ENCODE assay signal across 25 mouse cellular contexts in genomic region chr10:19855597-19856306, GRCm38 (mm10). TPM values are rescaled to one million over a fixed set of nuclear protein-coding genes. Genes with fewer than 3 reads are reported as not detected.
DNase-seq lines count a peak whose midpoint lies in the region; ATAC-seq and TF ChIP-seq lines count a peak whose summit lies in the region.
"Had no signal": no experiment of that assay in that cellular context is flagged by ENCODE, and none has a peak within 500 bp of the region (broad histone marks: within the 10 kb centered on the region; RNA-seq: fewer than 3 reads in every experiment).

No protein-coding gene starts in this region.

- peaks cover 90% of the 10 kb centered on the region for H3K4me1 ChIP-seq in megakaryocyte, embryonic 14.5 days
- H3K4me1 ChIP-seq in embryonic fibroblast, embryonic 13.5 days (ENCODE audit: control insufficient read depth, insufficient read depth, low read length): peaks cover 6% of the 10 kb centered on the region
- peaks cover 9% of the 10 kb centered on the region; the same call in 1 of the 2 replicates for H3K4me1 ChIP-seq in midbrain, embryonic 14.5 days (ENCODE audit: control insufficient read depth, insufficient read depth, low read length)

- TF ChIP-seq CTCF in embryonic fibroblast, embryonic 13.5 days (IDR thresholded peaks at IDR 0.05; ENCODE audit: borderline replicate concordance, insufficient read depth, low read length): no peak

- H3K4me2 ChIP-seq in midbrain, embryonic 14.5 days (ENCODE audit: low read length): no peak overlapping the region
- H3K4me2 ChIP-seq: embryonic facial prominence, embryonic 13.5 days; heart, embryonic 13.5 days; stomach, embryonic 15.5 days had no signal

- H3K27me3 ChIP-seq in megakaryocyte, embryonic 14.5 days (replicated peaks): no peaks in the 10 kb centered on the region
- peaks cover 21% of the 10 kb centered on the region for H3K27me3 ChIP-seq in midbrain, embryonic 14.5 days (ENCODE audit: control insufficient read depth, insufficient read depth, low read length)

- peak overlapping the region; percentile 28 for H3K4me3 ChIP-seq in megakaryocyte, embryonic 14.5 days (replicated peaks)
- no peak overlapping the region for H3K4me3 ChIP-seq in embryonic fibroblast, embryonic 13.5 days (ENCODE audit: insufficient read depth, low read length)
- H3K4me3 ChIP-seq in midbrain, embryonic 14.5 days (replicated peaks; ENCODE audit: low read depth, low read length): no peak overlapping the region
- H3K4me3 ChIP-seq: embryonic facial prominence, embryonic 13.5 days; heart, adult 2 months; heart, embryonic 13.5 days; stomach, embryonic 15.5 days had no signal

- no peaks in the 10 kb centered on the region for H3K9me3 ChIP-seq in megakaryocyte, embryonic 14.5 days
- no peaks in the 10 kb centered on the region for H3K9me3 ChIP-seq in midbrain, embryonic 14.5 days (ENCODE audit: control insufficient read depth, low read length)
- H3K9me3 ChIP-seq: embryonic facial prominence, embryonic 13.5 days; heart, embryonic 13.5 days; stomach, embryonic 15.5 days had no signal

- H3K36me3 ChIP-seq in megakaryocyte, embryonic 14.5 days (replicated peaks; ENCODE audit: low read length): peaks cover 17% of the 10 kb centered on the region
- H3K36me3 ChIP-seq in midbrain, embryonic 14.5 days (ENCODE audit: control insufficient read depth, insufficient read depth, low read length): no peaks in the 10 kb centered on the region
- H3K36me3 ChIP-seq: embryonic facial prominence, embryonic 13.5 days; stomach, embryonic 15.5 days had no signal

- peak overlapping the region; percentile 39; the same call in 1 of the 2 replicates for H3K27ac ChIP-seq in embryonic fibroblast, embryonic 13.5 days (ENCODE audit: insufficient read depth, low read length)
- no peak overlapping the region for H3K27ac ChIP-seq in midbrain, embryonic 14.5 days (replicated peaks; ENCODE audit: low read depth, low read length)
- H3K27ac ChIP-seq: embryonic facial prominence, embryonic 13.5 days; heart, adult 2 months; heart, embryonic 13.5 days; hindbrain, postnatal 0 days; stomach, embryonic 15.5 days had no signal

- H3K9ac ChIP-seq in midbrain, embryonic 14.5 days (replicated peaks; ENCODE audit: low read length): no peak overlapping the region
- H3K9ac ChIP-seq: embryonic facial prominence, embryonic 13.5 days; heart, embryonic 13.5 days; stomach, embryonic 15.5 days had no signal

- no peak for ATAC-seq in megakaryocyte, adult 5-6 weeks (ENCODE audit: poor library complexity, severe bottlenecking)
- peak; percentile 69 for ATAC-seq in megakaryocyte progenitor cell, adult 5-6 weeks (replicated peaks; ENCODE audit: poor library complexity)
- ATAC-seq in midbrain, embryonic 14.5 days (ENCODE audit: low FRiP score, low TSS enrichment): no peak
- ATAC-seq: forebrain, embryonic 14.5 days; hindbrain, postnatal 0 days; intestine, embryonic 16.5 days; midbrain, embryonic 16.5 days had no signal

- DNase-seq in embryo, embryonic 10 days (ENCODE audit: low spot score): no peak
- no peak for DNase-seq in embryo, embryonic 10.5 days (ENCODE audit: low spot score)
- DNase-seq in midbrain, embryonic 14.5 days: no peak
- DNase-seq: cerebellum, adult 18-20 months; cerebellum, postnatal 14 days; embryo, embryonic 11 days; gastrocnemius, postnatal 36 days; heart, adult 2 months; heart, postnatal 14 days; kidney, adult 9 months; kidney, postnatal 14 days; lung, adult 18-20 months; lung, postnatal 10 days had no signal

- WGBS in midbrain, embryonic 14.5 days: 93% methylated on average over 7 of the region's 7 CpGs

- TF ChIP-seq POLR2A in embryonic fibroblast, embryonic 13.5 days (IDR thresholded peaks at IDR 0.05; ENCODE audit: low read depth, low read length): no peak

RNA-seq across cellular contexts. Expression of gene Slc35d3, which starts 4.5 kb away (rescaled TPM):
- polyA plus RNA-seq in megakaryocyte, embryonic 14.5 days (2012; ENCODE audit: insufficient read depth, low replicate concordance): 97.6 and 235 TPM in 2 replicates
- not detected in 2 replicates for total RNA-seq in megakaryocyte, adult 5-6 weeks (2015)
- total RNA-seq in megakaryocyte, adult 5-6 weeks (2017): 0.07 and 0.24 TPM in 2 replicates
- 1.4 and 1.5 TPM in 2 replicates for polyA plus RNA-seq in embryonic fibroblast, embryonic 13.5 days (2011; ENCODE audit: insufficient read length, low read depth, missing spikeins)
- 0.22 and 1.1 TPM in 2 replicates for total RNA-seq in megakaryocyte progenitor cell, adult 5-6 weeks (2015)
- 0.68 TPM in 1 of 2 replicates, not detected in the other for total RNA-seq in megakaryocyte progenitor cell, adult 5-6 weeks (2017)
- 2.3 and 2.4 TPM in 2 replicates for polyA plus RNA-seq in midbrain, embryonic 14.5 days (2014; fragmentation: Nextera tagmentation; extraction: Ambion mirVana)
- total RNA-seq: gastrocnemius, adult 18-20 months; gastrocnemius, postnatal 36 days; heart, adult 2 months had no signal

RNA-seq across cellular contexts. Expression of gene Pex7, which starts 51.7 kb away (rescaled TPM):
- polyA plus RNA-seq in megakaryocyte, embryonic 14.5 days (2012; ENCODE audit: insufficient read depth, low replicate concordance): 8.1 TPM in 1 of 2 replicates, not detected in the other
- total RNA-seq in megakaryocyte, adult 5-6 weeks (2015): 36.0 and 47.6 TPM in 2 replicates
- 13.5 and 19.5 TPM in 2 replicates for total RNA-seq in megakaryocyte, adult 5-6 weeks (2017)
- polyA plus RNA-seq in embryonic fibroblast, embryonic 13.5 days (2011; ENCODE audit: insufficient read length, low read depth, missing spikeins): 13.6 and 19.7 TPM in 2 replicates
- 44.3 and 56.4 TPM in 2 replicates for total RNA-seq in megakaryocyte progenitor cell, adult 5-6 weeks (2015)
- total RNA-seq in megakaryocyte progenitor cell, adult 5-6 weeks (2017): 24.8 and 29.7 TPM in 2 replicates
- 30.1 and 30.7 TPM in 2 replicates for polyA plus RNA-seq in midbrain, embryonic 14.5 days (2014; fragmentation: Nextera tagmentation; extraction: Ambion mirVana)

Comparison
In these comparisons a context has a peak if more than half of its experiments do, and no peak if none do; other contexts are left out.
1. RNA of gene Slc35d3, which starts 4.5 kb away (polyA plus RNA-seq): 97.6 to 235 TPM in megakaryocyte, embryonic 14.5 days; 2.3 to 2.4 TPM in midbrain, embryonic 14.5 days and 1.4 to 1.5 TPM in embryonic fibroblast, embryonic 13.5 days; every median in the first group is over 10 times any median in the second.